Mouse (Mus musculus): ENCODE data around the gene Zfp239. TPM values are rescaled to one million over a fixed set of nuclear protein-coding genes. Genes with fewer than 3 reads are reported as not detected.
A peak's percentile ranks its signal among the peaks of the same experiment; 100 is the strongest.

Zfp239 gene
- polyA plus RNA-seq, 2 experiments from 2014 or later = 2.4 to 3.3 TPM

DNA sequence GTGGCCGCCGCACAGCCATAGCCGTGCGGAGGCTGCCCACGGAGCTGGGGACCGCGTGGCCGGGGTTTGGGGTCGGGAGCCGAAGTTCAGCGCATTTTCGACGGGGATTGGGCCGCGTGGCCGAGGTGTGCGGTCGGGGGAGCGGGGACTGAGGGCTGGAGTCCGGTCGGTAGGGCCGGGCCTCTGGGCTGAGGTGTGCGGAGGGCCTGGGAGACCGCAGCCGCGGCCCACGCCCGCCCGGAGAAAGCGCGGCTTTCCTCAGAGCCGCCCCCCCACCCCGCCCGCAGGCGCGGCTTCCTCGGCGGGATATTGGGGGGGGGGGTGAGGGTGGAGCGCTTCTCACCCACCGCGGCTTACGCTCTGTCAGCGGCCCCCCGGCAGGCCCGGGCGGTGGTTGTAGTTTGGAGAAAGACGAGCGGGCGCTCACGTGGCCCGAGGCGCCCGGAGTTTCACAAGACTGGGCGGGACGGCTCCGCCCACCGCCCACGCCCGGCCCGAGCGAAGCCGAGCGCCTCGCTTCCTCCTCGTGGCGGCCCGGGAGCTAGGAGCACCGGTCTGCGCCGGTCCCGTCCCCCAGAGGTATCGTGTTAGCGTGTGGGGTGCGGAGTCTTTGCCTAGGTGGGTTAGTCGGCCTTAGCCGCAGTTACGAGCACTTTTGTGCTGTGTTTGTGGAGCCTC is 45.5 kb downstream of the Zfp239 start:
- ATAC-seq = peak; percentile 62

GRCm38 (mm10) chr6:117907979-117908355 is 46.1 kb downstream of the Zfp239 start:
- no peak for ATAC-seq

- ATAC-seq = no peak
Measured at GRCm38 (mm10) chr6:117908424-117908900, 46.6 kb downstream of the Zfp239 start.

- no peak for ATAC-seq
Measured at GRCm38 (mm10) chr6:117910120-117910661, 48.3 kb downstream of the Zfp239 start.

- ATAC-seq = no peak
Measured at GRCm38 (mm10) chr6:117914541-117914940, 52.6 kb downstream of the Zfp239 start.

DNA sequence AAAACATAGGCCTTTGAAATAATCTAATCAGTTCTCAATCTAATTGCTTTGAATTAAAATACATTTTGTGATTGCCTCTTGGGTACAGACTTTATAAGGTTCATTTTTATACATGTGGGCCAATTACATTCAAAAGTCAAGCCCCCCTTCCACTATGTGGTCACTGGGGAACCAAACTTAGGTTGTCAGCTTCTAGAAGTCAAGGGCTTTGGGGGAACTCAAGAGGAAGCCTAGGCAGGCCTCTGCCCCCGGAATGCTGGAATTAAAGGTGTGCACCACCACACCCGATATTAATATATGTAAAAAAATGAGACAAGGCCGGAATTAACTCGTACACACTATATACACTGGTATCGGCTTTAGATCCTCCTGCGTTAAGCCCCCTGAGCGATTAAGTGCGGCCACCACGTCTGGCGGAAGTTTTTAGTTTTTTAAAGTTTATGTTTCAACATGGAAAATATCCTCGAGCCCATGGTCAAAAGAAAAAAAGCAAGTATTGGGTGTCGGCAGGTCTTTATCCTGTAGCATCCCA is 54.4 kb downstream of the Zfp239 start:
- ATAC-seq = no peak

DNA sequence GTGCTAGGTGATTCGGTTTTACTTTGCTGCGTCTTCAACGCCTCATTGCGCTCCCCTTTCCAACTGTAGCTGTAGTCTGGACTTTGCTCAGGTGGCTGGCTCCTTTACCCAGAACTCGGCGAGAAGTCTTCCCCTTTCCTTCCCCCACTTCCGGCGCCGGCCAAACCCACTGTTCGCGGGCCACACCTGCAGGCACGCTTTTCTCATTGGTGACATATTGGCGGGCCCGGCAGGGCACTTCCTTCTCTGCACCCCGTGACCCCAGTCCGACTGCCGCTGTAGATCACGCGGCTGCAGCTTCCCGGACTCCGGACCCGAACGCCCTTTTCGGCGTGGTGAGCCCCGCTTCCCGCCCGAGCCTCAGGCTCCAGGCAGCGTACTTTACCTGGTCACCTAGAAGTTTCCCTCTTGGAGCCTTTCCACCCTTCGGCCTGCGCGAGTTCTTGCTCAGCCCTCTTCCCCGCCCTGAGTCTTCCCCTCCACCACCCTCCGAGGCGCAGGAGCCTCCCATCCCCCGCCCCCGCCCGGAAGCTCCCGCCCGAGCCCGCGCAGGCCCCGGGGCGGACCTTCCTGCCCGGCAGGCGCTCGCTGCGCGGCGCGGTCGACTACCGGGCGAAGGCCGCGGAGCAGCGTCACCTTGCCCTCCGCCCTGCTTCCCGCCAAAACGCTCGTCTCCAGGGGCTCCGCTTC is 55.0 kb downstream of the Zfp239 start:
- peak; percentile 85 for ATAC-seq

GRCm38 (mm10) chr6:117917576-117917975 is 55.7 kb downstream of the Zfp239 start:
- peak; percentile 22 for ATAC-seq

DNA sequence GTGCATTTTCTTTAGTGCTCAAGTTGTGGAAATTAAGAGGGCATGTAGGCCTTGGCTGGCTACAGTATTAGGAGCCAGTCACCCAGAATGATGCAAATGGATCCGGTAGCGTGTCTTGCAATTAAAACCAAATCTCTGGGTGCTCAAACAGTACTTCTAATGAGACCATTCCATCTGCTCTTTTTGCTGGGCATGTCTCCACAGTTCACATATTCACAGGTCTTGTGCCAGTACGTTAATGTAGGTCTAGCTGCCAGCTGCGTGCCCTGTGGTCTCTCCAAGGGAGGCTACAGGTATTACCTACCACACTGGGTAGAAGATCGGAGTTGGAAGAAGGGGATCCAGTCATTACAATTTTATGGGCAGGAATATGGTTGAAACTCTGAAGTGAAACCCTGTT is 56.1 kb downstream of the Zfp239 start:
- no peak for ATAC-seq

- peak; percentile 32 for ATAC-seq
Measured at GRCm38 (mm10) chr6:117920659-117921640, 59.0 kb downstream of the Zfp239 start.

DNA sequence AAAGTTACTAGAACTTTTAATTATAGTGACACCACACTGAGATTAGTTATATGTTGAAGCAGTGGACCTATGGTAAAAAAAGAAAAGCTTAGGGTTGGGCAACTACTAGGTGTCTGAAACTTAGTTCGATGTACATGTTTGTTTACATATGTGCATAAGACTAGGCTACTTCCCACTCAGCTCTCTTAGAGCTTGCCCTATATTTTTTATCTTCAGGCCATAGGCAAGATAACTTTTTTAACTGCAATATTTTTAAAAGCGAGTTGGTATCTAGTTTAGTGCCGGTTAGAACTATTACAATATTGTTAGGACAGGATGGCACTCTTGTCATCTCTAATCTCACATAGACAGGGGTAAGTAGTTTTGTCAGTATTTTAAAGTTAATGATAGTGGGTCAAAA is 60.1 kb downstream of the Zfp239 start:
- no peak for ATAC-seq

Other genes with a start within 250 kb of the Zfp239 start
- 10 to 100 TPM; 34.4 to 40.9 TPM for gene Zfp637, start 20.9 kb upstream of the Zfp239 start, polyA plus RNA-seq (2017; shearing (Covaris generic))
- gene Hnrnpf, start 38.2 kb downstream of the Zfp239 start, polyA plus RNA-seq (2017; shearing (Covaris generic)) = 1,000 to 10,000 TPM; 1,072 to 1,239 TPM
- 10 to 100 TPM in 1 of 2 experiments, 1 to 10 TPM in 1; 7.6 to 14.3 TPM for gene Fxyd4, start 75.6 kb downstream of the Zfp239 start, polyA plus RNA-seq (2017; shearing (Covaris generic))
- gene Rasgef1a, start 149.3 kb downstream of the Zfp239 start, polyA plus RNA-seq (2017; shearing (Covaris generic)) = 1 to 10 TPM; 5.4 to 7.8 TPM

Measured in CD4-positive, CD25-positive, alpha-beta regulatory T cell, adult 4 months (primary cell).